Mouse (Mus musculus) 416B (cell line): Measurements from ENCODE around the gene Plcb1.

Experiments used
- DNase-seq: peaks from one replicate; pipeline ENCODE4 v3.0.0; 2011; ENCODE audit warnings: low read depth

The Plcb1 gene

DNA sequence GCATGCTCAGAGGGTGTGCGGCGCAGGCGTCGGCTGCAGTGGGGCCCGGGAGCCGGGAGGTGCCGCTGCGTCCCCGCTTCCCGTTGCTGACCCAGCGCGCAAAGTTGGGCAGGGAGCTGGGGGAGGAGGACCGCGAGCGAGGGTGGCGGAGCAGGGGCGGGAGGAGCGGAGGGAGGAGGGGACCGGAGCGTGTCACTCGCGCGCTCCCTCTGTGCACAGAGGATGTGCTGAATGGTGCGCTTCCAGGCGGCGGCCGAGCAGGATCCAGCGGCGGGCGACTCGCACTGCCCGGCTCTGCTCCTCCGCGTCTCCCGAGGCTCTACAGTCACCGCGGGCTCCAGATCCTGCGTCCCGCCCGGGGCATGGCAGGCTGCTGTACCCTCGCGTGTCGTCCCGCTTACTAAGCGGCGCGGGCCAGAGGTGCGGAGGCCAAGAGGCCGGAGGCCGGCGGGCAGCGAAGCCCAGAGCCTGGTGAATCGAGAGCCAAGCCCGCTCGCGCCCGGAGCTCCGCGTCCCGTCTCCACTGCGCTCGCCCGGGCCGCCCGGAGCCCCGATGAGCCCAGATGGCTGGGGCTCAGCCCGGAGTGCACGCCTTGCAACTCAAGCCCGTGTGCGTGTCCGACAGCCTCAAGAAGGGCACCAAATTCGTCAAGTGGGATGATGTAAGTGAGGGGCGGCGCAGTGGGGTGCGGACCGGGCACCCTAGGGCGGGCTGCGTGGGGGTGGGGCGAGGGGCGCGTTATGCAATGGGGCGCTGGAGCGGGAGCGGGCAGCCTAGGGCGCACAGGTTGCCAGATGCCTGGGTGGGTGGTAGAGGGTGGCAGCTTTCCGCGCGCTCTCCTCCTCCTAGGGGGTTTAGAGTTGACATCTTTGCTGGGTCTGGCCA is at the start of gene Plcb1:
Gene Plcb1 (plus strand): TSS at position 98 of the 886 bp plus-strand sequence.
- no peak for DNase-seq

DNA sequence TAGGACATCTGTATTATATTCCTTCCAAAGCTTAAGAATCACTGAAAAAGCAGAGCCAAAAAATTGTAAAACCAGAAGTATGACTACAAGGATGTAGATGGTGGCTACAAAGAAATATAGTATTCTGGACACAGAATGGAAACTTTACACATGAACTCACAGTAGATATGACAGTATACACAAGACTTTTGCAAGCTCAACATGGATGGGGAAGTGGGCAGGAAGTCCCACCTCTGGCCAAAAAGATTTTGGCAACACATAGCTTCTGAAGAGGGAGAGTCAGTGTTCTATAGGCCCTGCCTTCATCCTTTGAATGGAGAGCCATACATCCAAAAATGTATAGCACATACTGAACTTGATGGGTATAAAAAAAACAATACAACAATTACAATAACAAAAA is 30.3 kb upstream of the Plcb1 start:
- no peak for DNase-seq

- DNase-seq = peak; percentile 10
These were observed 29.8 kb upstream of the Plcb1 start for GRCm38 (mm10) chr2:134756086-134756485.

DNA sequence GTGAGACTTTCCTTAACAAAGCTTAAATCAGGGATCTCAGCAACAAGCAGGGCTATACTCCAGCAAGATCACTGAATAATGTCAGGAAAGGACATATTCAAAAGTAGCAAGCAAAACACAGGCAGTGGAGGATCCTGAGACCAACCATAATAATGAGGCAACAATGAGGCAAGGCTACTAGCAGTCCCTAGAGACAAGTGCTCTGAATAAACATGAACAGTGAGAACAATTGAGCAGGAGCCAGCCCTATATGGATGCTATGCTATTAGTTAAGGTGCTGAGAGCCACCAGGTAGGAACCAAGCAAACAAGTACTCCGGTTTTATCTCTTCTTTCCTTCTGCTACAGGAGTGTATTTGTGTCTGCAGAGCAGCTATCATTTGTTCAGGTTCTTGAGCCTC is 24.8 kb upstream of the Plcb1 start:
- DNase-seq = no peak

GRCm38 (mm10) chr2:134763406-134763990 is 22.4 kb upstream of the Plcb1 start:
- DNase-seq = no peak

DNA sequence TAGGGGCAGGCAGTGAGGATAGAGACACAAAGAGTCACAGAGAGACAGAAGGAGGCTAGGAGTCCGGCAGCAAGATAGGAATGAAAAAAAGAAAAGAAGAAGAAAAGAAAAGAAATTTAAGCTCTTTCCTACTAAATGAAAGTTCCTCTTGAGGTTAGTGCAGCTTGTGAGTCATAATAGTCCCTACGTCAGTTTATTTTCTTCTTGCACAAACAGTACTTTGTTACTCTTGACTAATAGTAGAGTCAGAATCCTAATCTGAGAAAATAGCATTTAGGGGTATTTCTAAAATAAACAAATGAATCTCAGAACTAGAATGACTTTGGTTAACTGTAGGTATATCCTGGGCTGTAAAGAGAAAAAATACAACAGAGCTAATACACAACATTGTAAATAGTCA is 21.4 kb upstream of the Plcb1 start:
- DNase-seq = no peak

DNA sequence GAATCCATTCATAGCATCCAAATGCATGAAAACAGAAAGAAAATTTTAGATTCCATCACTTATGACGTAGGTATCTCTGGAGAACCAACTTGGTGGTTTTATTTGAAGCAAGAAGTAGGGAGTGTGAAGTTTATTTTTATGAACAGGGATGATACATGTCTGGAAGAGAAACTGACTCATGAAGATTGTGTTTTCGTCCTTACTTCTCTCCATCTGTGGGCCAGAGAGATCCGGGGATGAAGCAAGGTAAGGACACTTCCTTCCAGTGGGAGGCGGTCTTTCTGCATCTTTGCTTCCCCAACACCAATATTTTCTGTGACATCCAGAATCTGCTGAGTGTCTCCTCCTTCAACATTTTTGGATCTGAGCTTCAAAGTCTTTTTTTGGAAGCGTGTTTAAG is 6.0 kb upstream of the Plcb1 start:
- DNase-seq = no peak

DNA sequence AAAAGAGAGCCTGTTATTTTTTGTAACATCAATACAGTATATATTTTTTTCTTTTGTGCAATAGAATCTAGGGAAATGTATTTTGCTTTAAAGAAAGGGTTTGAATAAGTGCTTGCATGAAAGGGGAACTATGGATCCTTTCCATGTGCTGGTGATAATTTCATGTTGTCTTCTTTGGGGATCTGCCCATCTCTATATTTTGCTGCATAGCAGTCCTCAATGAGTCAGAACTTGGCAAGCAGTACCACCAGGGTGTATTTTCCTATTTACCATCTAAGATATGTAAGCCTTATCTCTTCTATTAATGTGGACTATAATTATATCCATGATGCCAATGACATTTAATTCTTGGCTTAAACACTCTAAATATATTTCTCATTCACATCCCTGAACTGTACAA is 5.6 kb upstream of the Plcb1 start:
- DNase-seq = no peak

GRCm38 (mm10) chr2:134786856-134787250 is 986 bp downstream of the Plcb1 start:
- DNase-seq = no peak

DNA sequence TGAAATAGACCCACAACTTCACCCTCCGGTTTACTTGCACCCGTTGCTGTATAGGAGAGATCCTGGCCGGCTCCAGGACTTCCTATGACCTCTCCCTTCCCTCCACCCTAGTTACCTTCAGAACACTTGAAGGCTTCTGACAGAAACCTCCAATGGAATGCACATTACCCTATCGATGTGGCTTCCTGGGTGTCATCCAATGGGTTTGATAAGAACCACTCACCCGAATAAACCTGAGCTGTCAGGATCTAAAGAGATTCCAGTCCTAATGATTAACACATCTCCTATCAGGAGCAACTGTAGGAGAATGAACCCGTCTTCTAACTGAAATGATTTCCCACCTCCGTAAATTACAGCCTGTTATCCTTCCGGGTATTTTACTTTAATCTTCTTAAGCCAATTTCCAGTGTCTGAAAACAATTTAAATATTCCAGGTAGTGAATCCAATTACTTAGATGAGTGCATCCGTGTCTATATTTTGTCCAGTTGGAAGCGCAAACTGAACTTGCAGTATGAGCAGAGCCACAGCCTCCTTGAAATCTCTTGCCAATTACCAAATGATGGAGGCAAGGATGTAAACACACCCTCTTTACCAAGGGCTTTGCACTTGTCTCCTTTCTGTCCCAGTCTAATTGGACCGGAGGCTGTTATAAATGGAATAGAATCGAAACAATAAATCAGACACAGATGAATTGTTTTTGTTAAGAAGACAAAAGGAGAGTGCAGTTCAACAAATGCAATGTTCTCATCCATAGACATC is 1.6 kb downstream of the Plcb1 start:
- DNase-seq = no peak

DNA sequence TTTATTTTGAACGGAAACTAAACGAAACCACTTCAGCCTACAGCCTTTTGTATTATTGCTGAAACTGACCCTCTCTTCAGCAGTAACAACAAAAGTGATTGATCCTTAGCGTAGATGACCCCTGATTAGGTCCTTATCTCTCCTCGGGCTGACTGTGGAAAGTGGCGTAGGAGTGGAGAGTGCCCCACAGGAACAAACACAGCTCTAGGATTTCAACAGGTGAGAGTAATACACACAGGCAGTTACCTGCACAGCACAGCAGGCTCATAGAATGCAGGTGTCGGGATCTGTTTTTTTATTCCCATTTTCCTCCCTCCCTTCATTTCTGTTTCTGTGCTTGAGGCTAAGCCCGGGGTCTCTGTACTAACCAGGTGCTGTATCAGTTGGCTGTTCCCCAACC is 7.1 kb downstream of the Plcb1 start:
- DNase-seq = no peak

DNA sequence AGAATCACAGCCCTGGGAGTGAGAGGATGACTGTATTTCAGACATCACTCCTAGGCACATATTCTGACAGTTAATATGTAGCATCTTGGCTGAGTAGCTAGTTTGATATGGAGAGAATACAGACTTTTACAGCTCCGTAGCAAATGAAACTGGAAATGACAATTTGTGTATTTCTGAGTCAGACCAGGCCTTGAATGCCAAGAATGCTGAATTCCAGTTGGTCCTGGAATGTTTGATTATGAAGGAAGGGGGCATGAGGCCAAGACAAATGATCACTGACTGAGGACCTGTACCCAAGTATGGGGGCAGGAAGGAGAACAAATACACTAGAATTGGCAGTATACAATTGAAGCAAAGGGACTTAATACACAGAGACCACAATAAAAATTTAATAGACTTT is 14.4 kb downstream of the Plcb1 start:
- no peak for DNase-seq

GRCm38 (mm10) chr2:134816383-134816782 is 30.5 kb downstream of the Plcb1 start:
- DNase-seq = no peak

DNA sequence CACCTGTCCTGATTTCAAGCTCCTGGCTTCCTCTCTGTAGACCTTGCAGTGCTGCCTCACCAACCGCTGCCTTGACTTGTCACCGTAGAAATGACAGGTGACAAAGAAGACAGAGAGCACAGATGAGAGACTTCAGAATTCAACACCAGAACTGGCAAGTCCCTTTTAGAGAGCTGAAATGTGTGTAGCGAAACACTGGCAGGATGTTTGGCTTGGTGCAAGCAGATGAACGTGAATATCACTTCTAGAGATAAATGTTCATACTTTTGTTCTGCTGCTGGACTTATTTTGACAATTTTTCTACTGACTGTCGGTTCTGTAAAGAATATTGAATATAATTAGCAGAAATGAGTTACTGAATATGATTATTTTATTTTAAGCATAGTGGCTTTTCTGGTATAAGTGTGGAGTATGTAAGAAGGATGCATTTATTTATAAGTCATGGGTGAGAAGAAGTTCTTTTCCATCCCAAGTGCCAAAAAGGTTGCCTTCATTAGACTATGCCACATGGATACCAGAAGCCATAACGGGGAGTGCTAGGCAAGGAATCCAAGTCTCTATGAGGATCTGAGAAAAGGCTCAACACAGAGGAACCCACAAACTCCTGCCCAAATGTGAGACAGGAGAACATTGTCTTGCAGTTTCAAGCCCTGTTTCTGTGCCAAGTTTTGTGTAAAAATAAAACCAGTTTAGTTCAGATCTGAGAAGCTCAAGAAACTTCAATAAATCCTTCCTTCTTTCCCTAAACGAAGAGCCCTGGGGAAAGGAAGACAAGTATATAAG is 31.4 kb downstream of the Plcb1 start:
- no peak for DNase-seq

DNA sequence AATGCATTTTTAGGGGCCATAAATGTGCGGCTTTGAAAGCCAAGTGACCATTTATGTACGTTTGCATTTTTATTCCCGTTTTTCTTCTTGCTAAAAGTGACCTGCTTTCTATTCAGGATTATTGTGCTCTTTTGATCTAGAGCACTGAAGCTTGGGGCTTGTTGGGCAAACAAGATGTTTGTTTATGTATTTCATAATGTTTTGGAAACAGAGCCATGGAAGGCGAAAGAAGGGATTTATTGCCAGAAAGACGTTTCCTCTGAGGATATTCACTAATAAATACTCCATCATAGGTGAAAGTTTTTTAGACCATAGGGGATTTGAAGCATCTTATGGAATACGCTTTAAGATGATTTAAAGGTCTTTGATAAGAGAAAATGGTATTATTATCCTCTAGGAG is 35.3 kb downstream of the Plcb1 start:
- DNase-seq = no peak

DNA sequence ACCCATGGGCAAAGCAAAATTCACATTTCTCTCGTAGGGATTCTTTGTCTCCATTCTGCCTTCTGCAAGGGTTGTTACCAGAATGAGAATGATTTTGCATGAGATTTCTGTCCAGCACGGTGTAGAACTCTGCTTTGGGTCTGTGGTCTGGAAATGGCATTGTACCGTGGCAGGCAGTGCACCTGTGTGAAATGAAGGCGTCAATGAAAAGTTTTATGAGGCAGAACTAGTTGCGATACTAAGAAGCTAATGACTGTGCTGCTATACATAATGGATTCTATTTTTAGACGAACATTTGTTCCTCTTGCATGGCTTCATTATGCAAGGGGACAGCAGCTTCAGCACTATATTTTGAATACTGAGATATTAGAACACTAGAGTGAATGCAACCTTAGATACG is 39.8 kb downstream of the Plcb1 start:
- no peak for DNase-seq

- DNase-seq = no peak
These were observed 40.5 kb downstream of the Plcb1 start for GRCm38 (mm10) chr2:134826111-134827005.

GRCm38 (mm10) chr2:134827778-134828487 is 42.1 kb downstream of the Plcb1 start:
- DNase-seq = no peak

DNA sequence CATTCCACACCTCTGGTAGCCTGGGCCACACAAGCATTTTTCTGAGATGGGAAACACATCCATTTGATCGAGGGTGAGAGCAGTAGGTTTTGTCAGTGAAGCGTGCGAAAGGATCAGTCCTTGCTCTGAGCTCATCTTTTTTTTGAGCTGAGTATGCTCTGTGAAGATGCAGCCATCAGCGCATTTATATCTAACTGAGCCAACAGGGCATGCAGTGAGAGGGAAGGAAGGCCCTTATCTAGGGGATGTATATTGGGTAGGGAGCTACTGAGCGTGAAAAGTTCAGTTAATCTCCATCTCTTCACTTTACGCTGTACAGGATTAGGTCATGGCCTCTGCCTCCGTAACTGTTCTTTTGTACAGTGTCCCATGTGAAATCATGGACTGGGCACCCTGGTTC is 46.0 kb downstream of the Plcb1 start:
- DNase-seq = no peak

DNA sequence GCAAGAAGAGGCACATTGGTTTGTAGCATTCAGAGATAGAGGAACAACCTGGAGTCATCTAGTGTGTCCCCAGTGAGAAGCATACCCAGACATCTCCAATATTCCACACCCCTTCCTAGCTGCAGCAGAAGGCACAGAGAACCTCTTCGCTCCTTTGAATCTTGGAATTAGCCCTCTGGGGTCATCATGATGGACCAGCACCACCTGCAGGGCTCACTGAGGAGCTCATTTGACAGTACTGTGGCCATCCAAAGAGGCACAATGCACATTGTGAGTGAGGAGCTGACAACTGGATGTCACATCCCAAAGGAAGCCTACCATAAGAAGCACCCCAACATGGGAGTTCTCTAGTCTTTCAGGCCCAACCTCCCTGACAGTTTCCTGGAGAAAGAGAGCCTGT is 50.2 kb downstream of the Plcb1 start:
- DNase-seq = no peak

DNA sequence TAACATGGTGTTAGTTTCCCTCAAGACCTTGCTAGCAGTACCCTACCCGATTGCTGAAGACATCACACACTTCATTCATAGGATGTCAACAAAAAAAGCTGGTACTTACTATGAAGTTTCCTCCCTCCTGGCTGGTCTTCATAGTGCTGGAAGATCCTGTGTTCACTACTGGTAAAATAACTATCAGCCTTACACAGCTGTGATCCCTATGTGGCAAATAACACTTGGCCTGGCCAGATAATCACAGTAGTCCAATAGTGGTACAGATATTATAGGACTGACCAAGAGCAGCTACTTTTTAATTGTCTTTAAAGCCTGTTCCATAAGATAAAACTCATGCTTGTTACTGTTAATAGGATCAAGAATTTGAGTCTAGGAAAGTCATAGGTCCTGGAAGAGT is 52.3 kb downstream of the Plcb1 start:
- DNase-seq = no peak
